Mouse (Mus musculus) A20 (cell line): ENCODE measurements around the gene Olfr746.

ENCODE experiments used
- DNase-seq: peaks from one replicate; pipeline ENCODE4 v3.0.0-alpha.2; 2011; ENCODE audit warnings: low read depth, low spot score

The Olfr746 gene

GRCm38 (mm10) chr14:50646783-50647182 is at the start of gene Olfr746:
Olfr746 (plus strand) TSS chr14:50647083.
- DNase-seq = no peak

- no peak for DNase-seq
Observed at GRCm38 (mm10) chr14:50614579-50614978, 32.3 kb upstream of the Olfr746 start, which contains the start of gene Olfr744. Olfr744 (plus strand) TSS chr14:50614879.

DNA sequence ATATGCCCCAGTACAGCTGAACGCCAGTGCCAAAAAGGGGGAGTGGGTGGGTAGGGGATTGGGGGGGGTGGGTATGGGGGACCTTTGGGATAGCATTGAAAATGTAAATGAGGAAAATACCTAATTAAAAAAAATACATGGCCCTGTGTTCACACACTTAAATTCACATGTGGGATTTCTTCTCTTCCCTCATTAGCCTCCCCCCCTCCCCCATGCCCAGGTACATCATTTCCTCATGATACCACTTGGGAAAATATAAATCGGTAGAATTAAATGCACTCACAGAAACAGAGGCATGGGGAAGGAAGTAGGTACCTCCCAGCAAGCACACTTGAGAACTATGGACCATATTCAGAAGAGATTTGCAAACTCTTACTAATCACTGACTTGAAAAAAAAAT is 7.8 kb upstream of the Olfr746 start, which contains the start of gene Olfr745:
Gene Olfr745, plus strand, starts transcription at position 301 of the 400 bp plus-strand sequence.
- DNase-seq = no peak

GRCm38 (mm10) chr14:50693106-50693505 is 46.2 kb downstream of the Olfr746 start, which contains the start of gene Olfr747:
Olfr747 (minus strand) TSS chr14:50693206.
- no peak for DNase-seq
